Mouse (Mus musculus): ENCODE results near the gene Cpt1a. TPM values are rescaled to one million over a fixed set of nuclear protein-coding genes. Genes with fewer than 3 reads are reported as not detected.

Cpt1a gene
- polyA plus RNA-seq, 1 experiment, result 13.5 TPM

DNA sequence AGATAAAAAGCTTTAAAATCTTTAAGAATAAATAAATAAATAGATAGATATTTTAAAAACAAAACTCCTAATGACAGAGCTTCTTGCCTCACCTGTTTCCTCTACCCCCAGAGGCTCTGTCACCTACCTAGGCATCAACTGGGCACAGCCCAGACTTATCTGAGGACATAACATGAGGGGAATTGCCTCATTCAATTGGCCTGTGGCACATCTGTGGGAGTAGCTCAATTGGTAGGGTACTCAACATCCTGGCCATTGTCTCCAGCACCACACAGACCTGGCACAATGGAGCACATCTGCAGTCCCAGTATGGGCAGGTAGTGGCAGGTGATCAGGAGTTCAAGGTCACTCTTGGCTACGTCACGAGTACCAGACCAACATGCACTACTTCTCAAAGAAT, 2.8 kb upstream of the Cpt1a start:
- TF ChIP-seq MYOG (IDR thresholded peaks at IDR 0.05; ENCODE audit: control insufficient read depth in 1 of 3, insufficient read depth in 1 of 3, insufficient read length in 2 of 3, low read depth in 2 of 3) (no peak), E2F4 (IDR thresholded peaks at IDR 0.05; ENCODE audit: insufficient read depth) (no peak)
- Histone ChIP-seq H3K79me2 (ENCODE audit: control insufficient read depth, insufficient read depth) (no peaks in the 10 kb centered on the region), H3K36me3 (ENCODE audit: control insufficient read depth, insufficient read depth) (no peaks in the 10 kb centered on the region), H3K4me3 (no peak overlapping the region), H3K4me2 (ENCODE audit: low read depth) (no peak overlapping the region), H3ac (ENCODE audit: control insufficient read depth, insufficient read length) (no peak overlapping the region), H3K27me3 (ENCODE audit: control insufficient read depth, insufficient read depth, insufficient read length) (no peaks in the 10 kb centered on the region)

DNA sequence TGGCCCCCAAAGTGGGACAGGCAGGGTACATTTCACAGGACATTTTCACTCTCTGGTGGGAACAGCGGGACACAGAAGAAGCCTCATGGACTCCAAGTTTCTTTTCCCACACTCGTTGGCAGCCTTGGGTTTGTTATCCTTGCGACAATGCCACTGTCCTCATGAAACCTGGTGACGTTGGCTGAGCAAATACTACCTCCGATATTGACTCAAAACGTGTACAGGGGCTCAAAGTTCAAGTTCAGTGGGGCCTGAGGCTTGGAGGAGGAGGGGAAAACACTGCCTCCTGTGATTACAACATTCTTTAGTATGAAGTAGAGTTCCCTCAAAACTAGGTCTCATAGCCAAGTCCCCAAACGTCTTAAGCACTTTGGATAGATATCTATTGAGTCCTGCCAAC, 2.0 kb upstream of the Cpt1a start:
- no peaks in the 10 kb centered on the region for H3K27me3 ChIP-seq (ENCODE audit: control insufficient read depth, insufficient read depth, insufficient read length)

DNA sequence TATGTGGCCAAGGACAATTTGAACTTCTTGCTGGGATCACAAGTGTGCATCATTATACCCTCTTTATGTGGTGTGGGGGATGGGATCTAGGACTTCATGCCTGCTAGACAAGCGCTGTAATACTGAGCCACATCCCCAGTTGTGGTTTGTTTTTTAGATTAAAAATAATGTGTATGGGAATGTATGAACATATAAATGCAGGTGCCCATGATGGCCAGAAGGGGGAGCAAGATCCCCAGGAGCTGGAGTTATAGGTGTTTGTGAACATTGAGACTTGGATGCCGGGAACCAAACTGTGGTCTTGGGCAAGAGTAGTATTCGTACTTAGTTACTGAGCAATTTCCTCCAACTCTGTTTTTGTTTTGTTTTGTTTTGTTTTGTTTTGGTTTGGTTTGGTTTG, 1.3 kb upstream of the Cpt1a start:
- H3K4me2 ChIP-seq (ENCODE audit: low read depth), result no peak overlapping the region
- H3K36me3 ChIP-seq (ENCODE audit: control insufficient read depth, insufficient read depth), result no peaks in the 10 kb centered on the region
- H3K27me3 ChIP-seq (ENCODE audit: control insufficient read depth, insufficient read depth, insufficient read length), result no peaks in the 10 kb centered on the region
- H3K4me3 ChIP-seq, result no peak overlapping the region
- no peaks in the 10 kb centered on the region for H3K79me2 ChIP-seq (ENCODE audit: control insufficient read depth, insufficient read depth)
- TF ChIP-seq E2F4 (IDR thresholded peaks at IDR 0.05; ENCODE audit: insufficient read depth), result no peak
- no peak overlapping the region for H3ac ChIP-seq (ENCODE audit: control insufficient read depth, insufficient read length)

More for the DNA sequence above, 2.0 kb upstream of the Cpt1a start:
- no peaks in the 10 kb centered on the region for H3K79me2 ChIP-seq (ENCODE audit: control insufficient read depth, insufficient read depth)
- H3K36me3 ChIP-seq (ENCODE audit: control insufficient read depth, insufficient read depth), result no peaks in the 10 kb centered on the region
- TF ChIP-seq USF1 (IDR thresholded peaks at IDR 0.05; ENCODE audit: low read depth) (no peak), TCF3 (IDR thresholded peaks at IDR 0.05; ENCODE audit: insufficient read length, low read depth) (no peak), SRF (IDR thresholded peaks at IDR 0.05; ENCODE audit: control insufficient read depth, insufficient read length, low read depth) (no peak), REST (IDR thresholded peaks at IDR 0.05; ENCODE audit: insufficient read depth, insufficient read length) (no peak), MAX (IDR thresholded peaks at IDR 0.05; ENCODE audit: low read depth) (no peak), POLR2AphosphoS2 (IDR thresholded peaks at IDR 0.05; ENCODE audit: insufficient read length, low read depth) (no peak), CEBPB (IDR thresholded peaks at IDR 0.05; ENCODE audit: insufficient read depth, poor library complexity, severe bottlenecking) (no peak), MYOD1 (IDR thresholded peaks at IDR 0.05; ENCODE audit: control insufficient read depth in 1 of 3, insufficient read length in 2 of 3, low read depth in 2 of 3) (no peak), MYOG (IDR thresholded peaks at IDR 0.05; ENCODE audit: control insufficient read depth in 1 of 3, insufficient read depth in 1 of 3, insufficient read length in 2 of 3, low read depth in 2 of 3) (no peak), E2F4 (IDR thresholded peaks at IDR 0.05; ENCODE audit: insufficient read depth) (no peak), TCF12 (IDR thresholded peaks at IDR 0.05; ENCODE audit: insufficient read depth, poor library complexity, severe bottlenecking) (no peak), POLR2A (IDR thresholded peaks at IDR 0.05; ENCODE audit: insufficient read length, low read depth) (no peak)
- H3K4me3 ChIP-seq, result no peak overlapping the region
- no peak overlapping the region for H3K4me2 ChIP-seq (ENCODE audit: low read depth)
- no peak overlapping the region for H3ac ChIP-seq (ENCODE audit: control insufficient read depth, insufficient read length)

DNA sequence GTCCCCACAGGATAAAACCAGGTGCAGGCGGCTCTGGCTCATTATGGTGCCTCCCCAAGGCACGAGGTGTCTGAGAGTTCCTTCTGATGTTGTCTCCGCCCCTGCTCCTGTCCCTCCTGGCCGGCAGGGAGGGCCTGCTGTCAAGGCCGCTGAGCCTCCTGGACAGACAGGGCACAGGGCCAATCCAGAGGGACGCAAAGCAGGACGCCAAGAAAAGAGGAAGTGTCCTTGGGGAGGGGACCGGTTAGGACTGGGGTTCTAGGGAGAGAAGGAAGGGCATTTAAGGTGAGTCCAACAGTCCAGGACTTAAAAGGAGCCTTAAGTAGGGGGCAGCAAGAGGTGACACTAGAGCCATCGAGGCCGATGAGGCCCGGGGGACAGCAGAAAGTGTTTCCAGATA, 517 bp upstream of the Cpt1a start:
- TF ChIP-seq USF1 (IDR thresholded peaks at IDR 0.05; ENCODE audit: low read depth) (no peak), MAX (IDR thresholded peaks at IDR 0.05; ENCODE audit: low read depth) (no peak), TCF12 (IDR thresholded peaks at IDR 0.05; ENCODE audit: insufficient read depth, poor library complexity, severe bottlenecking) (no peak), REST (IDR thresholded peaks at IDR 0.05; ENCODE audit: insufficient read depth, insufficient read length) (no peak), TCF3 (IDR thresholded peaks at IDR 0.05; ENCODE audit: insufficient read length, low read depth) (no peak), SRF (IDR thresholded peaks at IDR 0.05; ENCODE audit: control insufficient read depth, insufficient read length, low read depth) (no peak), MYOG (IDR thresholded peaks at IDR 0.05; ENCODE audit: control insufficient read depth in 1 of 3, insufficient read depth in 1 of 3, insufficient read length in 2 of 3, low read depth in 2 of 3) (no peak), CEBPB (IDR thresholded peaks at IDR 0.05; ENCODE audit: insufficient read depth, poor library complexity, severe bottlenecking) (no peak), POLR2A (IDR thresholded peaks at IDR 0.05; ENCODE audit: insufficient read length, low read depth) (no peak), POLR2AphosphoS2 (IDR thresholded peaks at IDR 0.05; ENCODE audit: insufficient read length, low read depth) (no peak), E2F4 (IDR thresholded peaks at IDR 0.05; ENCODE audit: insufficient read depth) (no peak), MYOD1 (IDR thresholded peaks at IDR 0.05; ENCODE audit: control insufficient read depth in 1 of 3, insufficient read length in 2 of 3, low read depth in 2 of 3) (no peak)
- Histone ChIP-seq H3K79me2 (ENCODE audit: control insufficient read depth, insufficient read depth) (no peaks in the 10 kb centered on the region), H3K4me3 (peak overlapping the region; percentile 49)

DNA sequence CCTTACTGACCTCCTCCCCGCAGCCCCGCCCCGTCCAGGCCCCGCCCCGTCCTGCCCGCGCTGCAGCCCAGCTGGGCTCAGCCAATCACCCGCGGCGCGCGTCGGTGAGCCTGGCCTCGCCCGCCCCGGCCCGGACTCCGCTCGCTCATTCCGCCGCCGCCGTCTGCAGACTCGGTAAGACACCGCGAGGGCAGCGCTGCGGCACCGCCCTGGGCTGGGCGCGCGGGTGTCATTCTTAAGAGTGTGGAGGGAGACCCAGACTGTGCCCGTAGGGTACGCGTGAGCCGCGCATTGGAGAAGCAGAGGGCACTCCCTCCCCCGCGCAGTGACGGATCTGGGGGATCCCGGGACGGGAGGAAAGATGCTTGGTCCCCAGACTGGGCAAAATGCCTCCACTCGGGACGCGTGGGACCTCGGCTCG, 1.1 kb downstream of the Cpt1a start:
- H3K4me2 ChIP-seq (ENCODE audit: low read depth), result peak overlapping the region; percentile 99
- peak overlapping the region; percentile 3 for H3ac ChIP-seq (ENCODE audit: control insufficient read depth, insufficient read length)
- TF ChIP-seq MYOD1 (IDR thresholded peaks at IDR 0.05; ENCODE audit: control insufficient read depth in 1 of 3, insufficient read length in 2 of 3, low read depth in 2 of 3) (peak in 1 of 3 experiments; percentile 22), CEBPB (IDR thresholded peaks at IDR 0.05; ENCODE audit: insufficient read depth, poor library complexity, severe bottlenecking) (no peak), MYOG (IDR thresholded peaks at IDR 0.05; ENCODE audit: control insufficient read depth in 1 of 3, insufficient read depth in 1 of 3, insufficient read length in 2 of 3, low read depth in 2 of 3) (peak in 1 of 3 experiments; percentile 28), TCF3 (IDR thresholded peaks at IDR 0.05; ENCODE audit: insufficient read length, low read depth) (no peak), REST (IDR thresholded peaks at IDR 0.05; ENCODE audit: insufficient read depth, insufficient read length) (no peak), TCF12 (IDR thresholded peaks at IDR 0.05; ENCODE audit: insufficient read depth, poor library complexity, severe bottlenecking) (no peak), E2F4 (IDR thresholded peaks at IDR 0.05; ENCODE audit: insufficient read depth) (no peak), POLR2A (IDR thresholded peaks at IDR 0.05; ENCODE audit: insufficient read length, low read depth) (peak; percentile 95), USF1 (IDR thresholded peaks at IDR 0.05; ENCODE audit: low read depth) (no peak), SRF (IDR thresholded peaks at IDR 0.05; ENCODE audit: control insufficient read depth, insufficient read length, low read depth) (no peak), MAX (IDR thresholded peaks at IDR 0.05; ENCODE audit: low read depth) (no peak), POLR2AphosphoS2 (IDR thresholded peaks at IDR 0.05; ENCODE audit: insufficient read length, low read depth) (peak; percentile 69)
- H3K79me2 ChIP-seq (ENCODE audit: control insufficient read depth, insufficient read depth), result peaks cover 3% of the 10 kb centered on the region
- H3K27me3 ChIP-seq (ENCODE audit: control insufficient read depth, insufficient read depth, insufficient read length), result no peaks in the 10 kb centered on the region
- peak overlapping the region; percentile 49 for H3K4me3 ChIP-seq
- no peaks in the 10 kb centered on the region for H3K36me3 ChIP-seq (ENCODE audit: control insufficient read depth, insufficient read depth)

More for the DNA sequence above, 517 bp upstream of the Cpt1a start:
- Histone ChIP-seq H3K4me2 (ENCODE audit: low read depth) (peak overlapping the region; percentile 99), H3ac (ENCODE audit: control insufficient read depth, insufficient read length) (no peak overlapping the region), H3K27me3 (ENCODE audit: control insufficient read depth, insufficient read depth, insufficient read length) (no peaks in the 10 kb centered on the region), H3K36me3 (ENCODE audit: control insufficient read depth, insufficient read depth) (no peaks in the 10 kb centered on the region)

Data from myocyte (in vitro differentiated cells).